Mouse (Mus musculus): Measurements from ENCODE around the gene Abcc8. TPM values are rescaled to one million over a fixed set of nuclear protein-coding genes. Genes with fewer than 3 reads are reported as not detected.

The Abcc8 gene
- polyA plus RNA-seq, 1 experiment from 2014 or later = 0.11 TPM

- 68% methylated on average over 3 of the region's 3 CpGs for WGBS (ENCODE audit: insufficient replicate concordance)
- Histone ChIP-seq H3K4me1 (ENCODE audit: insufficient read depth) (no peaks in the 10 kb centered on the region), H3K36me3 (replicated peaks; ENCODE audit: insufficient read depth, low read length) (no peaks in the 10 kb centered on the region), H3K4me2 (ENCODE audit: low read depth, low read length) (no peak overlapping the region), H3K9ac (replicated peaks) (no peak overlapping the region), H3K27me3 (ENCODE audit: insufficient read depth, low read length) (0 out of 2 replicates have a peak, but pooled peaks cover 3% of the 10 kb centered on the region), H3K9me3 (ENCODE audit: low read length) (no peaks in the 10 kb centered on the region), H3K4me3 (ENCODE audit: low read depth, low read length) (no peak overlapping the region), H3K27ac (ENCODE audit: low read depth) (no peak overlapping the region)
- no peak for TF ChIP-seq EP300 (IDR thresholded peaks at IDR 0.05; ENCODE audit: low read depth)
- no peak for TF ChIP-seq CTCF (IDR thresholded peaks at IDR 0.05; ENCODE audit: low read depth)
- ATAC-seq (no peak), DNase-seq (no peak)
These were observed 69.8 kb downstream of the Abcc8 start for GRCm38 (mm10) chr7:46110079-46110478.

GRCm38 (mm10) chr7:46105484-46105883, 74.3 kb downstream of the Abcc8 start:
- no peak overlapping the region for H3K27ac ChIP-seq (ENCODE audit: low read depth)
- WGBS (ENCODE audit: insufficient replicate concordance) = 85% methylated on average over 7 of the region's 7 CpGs
- TF ChIP-seq CTCF (IDR thresholded peaks at IDR 0.05; ENCODE audit: low read depth) = no peak
- no peak for TF ChIP-seq EP300 (IDR thresholded peaks at IDR 0.05; ENCODE audit: low read depth)
- no peaks in the 10 kb centered on the region for H3K9me3 ChIP-seq (ENCODE audit: low read length)
- ATAC-seq (no peak), DNase-seq (no peak)
- H3K27me3 ChIP-seq (ENCODE audit: insufficient read depth, low read length) = peaks cover 2% of the 10 kb centered on the region; the same call in 1 of the 2 replicates
- H3K9ac ChIP-seq (replicated peaks) = no peak overlapping the region
- H3K4me1 ChIP-seq (ENCODE audit: insufficient read depth) = 0 out of 2 replicates have a peak, but pooled peaks cover 4% of the 10 kb centered on the region
- H3K4me3 ChIP-seq (ENCODE audit: low read depth, low read length) = no peak overlapping the region
- H3K36me3 ChIP-seq (replicated peaks; ENCODE audit: insufficient read depth, low read length) = no peaks in the 10 kb centered on the region
- H3K4me2 ChIP-seq (ENCODE audit: low read depth, low read length) = no peak overlapping the region

- no peak for TF ChIP-seq EP300 (IDR thresholded peaks at IDR 0.05; ENCODE audit: low read depth)
- TF ChIP-seq CTCF (IDR thresholded peaks at IDR 0.05; ENCODE audit: low read depth) = no peak
These were observed 75.4 kb downstream of the Abcc8 start for GRCm38 (mm10) chr7:46104256-46104915.

GRCm38 (mm10) chr7:46103771-46104170, 76.1 kb downstream of the Abcc8 start:
- H3K9me3 ChIP-seq (ENCODE audit: low read length) = no peaks in the 10 kb centered on the region
- H3K27ac ChIP-seq (ENCODE audit: low read depth) = no peak overlapping the region
- 80% methylated on average over 8 of the region's 8 CpGs for WGBS (ENCODE audit: insufficient replicate concordance)
- DNase-seq = no peak
- 0 out of 2 replicates have a peak, but pooled peaks cover 4% of the 10 kb centered on the region for H3K4me1 ChIP-seq (ENCODE audit: insufficient read depth)
- no peak for ATAC-seq
- H3K4me3 ChIP-seq (ENCODE audit: low read depth, low read length) = no peak overlapping the region
- no peak overlapping the region for H3K4me2 ChIP-seq (ENCODE audit: low read depth, low read length)
- TF ChIP-seq EP300 (IDR thresholded peaks at IDR 0.05; ENCODE audit: low read depth) (no peak), CTCF (IDR thresholded peaks at IDR 0.05; ENCODE audit: low read depth) (no peak)
- peaks cover 11% of the 10 kb centered on the region for H3K27me3 ChIP-seq (ENCODE audit: insufficient read depth, low read length)
- H3K36me3 ChIP-seq (replicated peaks; ENCODE audit: insufficient read depth, low read length) = no peaks in the 10 kb centered on the region
- H3K9ac ChIP-seq (replicated peaks) = no peak overlapping the region

More at GRCm38 (mm10) chr7:46104256-46104915, 75.4 kb downstream of the Abcc8 start:
- Histone ChIP-seq H3K4me2 (ENCODE audit: low read depth, low read length) (no peak overlapping the region), H3K4me3 (ENCODE audit: low read depth, low read length) (no peak overlapping the region), H3K4me1 (ENCODE audit: insufficient read depth) (0 out of 2 replicates have a peak, but pooled peaks cover 4% of the 10 kb centered on the region), H3K27me3 (ENCODE audit: insufficient read depth, low read length) (peaks cover 11% of the 10 kb centered on the region), H3K9me3 (ENCODE audit: low read length) (no peaks in the 10 kb centered on the region), H3K9ac (replicated peaks) (no peak overlapping the region), H3K27ac (ENCODE audit: low read depth) (no peak overlapping the region), H3K36me3 (replicated peaks; ENCODE audit: insufficient read depth, low read length) (no peaks in the 10 kb centered on the region)
- DNase-seq (no peak), ATAC-seq (no peak)
- 78% methylated on average over 27 of the region's 27 CpGs for WGBS (ENCODE audit: insufficient replicate concordance)

DNA sequence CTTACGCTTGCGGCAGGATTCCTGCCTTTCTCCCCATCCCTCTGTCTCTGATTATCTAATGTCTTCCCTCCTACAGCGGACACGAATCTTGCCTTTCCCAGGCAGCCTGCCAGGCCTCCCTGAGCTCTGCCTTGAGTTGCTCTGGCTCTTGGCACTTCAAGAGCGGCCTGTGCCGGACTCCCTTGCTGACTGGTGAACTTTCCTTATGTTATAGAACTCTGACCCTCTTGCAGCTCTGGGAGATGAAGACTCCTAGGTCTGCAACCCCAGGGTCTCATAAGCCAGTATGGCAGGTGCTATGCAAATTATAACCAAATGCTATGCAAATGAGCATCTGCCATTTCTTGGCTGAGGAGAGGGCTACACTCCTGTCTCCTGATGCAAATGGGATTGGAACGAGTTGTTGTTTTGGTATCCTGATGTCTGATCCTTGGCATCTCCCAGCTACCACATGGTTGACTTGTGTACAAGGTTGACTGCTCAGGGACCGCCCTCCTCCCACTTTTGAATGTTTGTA, 76.7 kb downstream of the Abcc8 start:
- no peak overlapping the region for H3K4me3 ChIP-seq (ENCODE audit: low read depth, low read length)
- peaks cover 11% of the 10 kb centered on the region for H3K27me3 ChIP-seq (ENCODE audit: insufficient read depth, low read length)
- ATAC-seq (no peak), DNase-seq (no peak)
- TF ChIP-seq CTCF (IDR thresholded peaks at IDR 0.05; ENCODE audit: low read depth) (no peak), EP300 (IDR thresholded peaks at IDR 0.05; ENCODE audit: low read depth) (no peak)
- no peak overlapping the region for H3K9ac ChIP-seq (replicated peaks)
- WGBS (ENCODE audit: insufficient replicate concordance) = 78% methylated on average over 8 of the region's 8 CpGs
- H3K36me3 ChIP-seq (replicated peaks; ENCODE audit: insufficient read depth, low read length) = no peaks in the 10 kb centered on the region
- H3K9me3 ChIP-seq (ENCODE audit: low read length) = no peaks in the 10 kb centered on the region
- H3K4me1 ChIP-seq (ENCODE audit: insufficient read depth) = 0 out of 2 replicates have a peak, but pooled peaks cover 4% of the 10 kb centered on the region
- H3K4me2 ChIP-seq (ENCODE audit: low read depth, low read length) = no peak overlapping the region
- no peak overlapping the region for H3K27ac ChIP-seq (ENCODE audit: low read depth)

- TF ChIP-seq CTCF (IDR thresholded peaks at IDR 0.05; ENCODE audit: low read depth) (peak; percentile 83), EP300 (IDR thresholded peaks at IDR 0.05; ENCODE audit: low read depth) (no peak)
- ATAC-seq (peak; percentile 83), DNase-seq (peak; percentile 86)
- Histone ChIP-seq H3K27ac (ENCODE audit: low read depth) (no peak within 1 kb of the TSS), H3K9ac (replicated peaks) (0 out of 2 replicates have a peak within 1 kb of the TSS, but pooled peaks have one; percentile 48), H3K4me1 (ENCODE audit: insufficient read depth) (0 out of 2 replicates have a peak, but pooled peaks cover 4% of the 10 kb centered on the region), H3K4me3 (ENCODE audit: low read depth, low read length) (peak within 1 kb of the TSS; percentile 42), H3K27me3 (ENCODE audit: insufficient read depth, low read length) (peaks cover 14% of the 10 kb centered on the region), H3K4me2 (ENCODE audit: low read depth, low read length) (peak within 1 kb of the TSS; percentile 75), H3K9me3 (ENCODE audit: low read length) (no peaks in the 10 kb centered on the region), H3K36me3 (replicated peaks; ENCODE audit: insufficient read depth, low read length) (no peaks in the 10 kb centered on the region)
- WGBS (ENCODE audit: insufficient replicate concordance) = 2% methylated on average over 27 of the region's 34 CpGs
These were observed 79.3 kb downstream of the Abcc8 start, which contains the start of gene Kcnj11 for GRCm38 (mm10) chr7:46100563-46100962. Gene Kcnj11 (minus strand): TSS chr7:46100764.

Data from liver, postnatal 0 days (tissue).